Mouse (Mus musculus) megakaryocyte, embryonic 14.5 days (primary cell): ENCODE data around the gene Chka. TPM values are rescaled to one million over a fixed set of nuclear protein-coding genes. Genes with fewer than 3 reads are reported as not detected.
A peak's percentile ranks its signal among the peaks of the same experiment; 100 is the strongest.

Experiments used
- H3K27me3 ChIP-seq: replicated peaks from 2 replicates; pipeline ENCODE3; 2012; ENCODE audit warnings: inconsistent platforms
- H3K36me3 ChIP-seq: replicated peaks from 2 replicates; pipeline ENCODE3; 2012; ENCODE audit warnings: low read length, inconsistent platforms, mixed read lengths
- H3K4me1 ChIP-seq: 2 replicates; pipeline ENCODE4 v1.6.1; 2012; ENCODE audit warnings: inconsistent platforms
- H3K4me3 ChIP-seq: replicated peaks from 2 replicates; pipeline ENCODE3; 2012; ENCODE audit warnings: moderate library complexity, mild to moderate bottlenecking, inconsistent platforms
- H3K9me3 ChIP-seq: 2 replicates; pipeline ENCODE4 v1.6.1; 2012; ENCODE audit warnings: inconsistent platforms
- FLI1 ChIP-seq: IDR thresholded peaks from 2 replicates; pipeline ENCODE4 v1.6.1; 2012; ENCODE audit warnings: low read length, inconsistent platforms, mixed read lengths
- GATA1 ChIP-seq: IDR thresholded peaks from 3 replicates; pipeline ENCODE4 v1.6.1; 2012; ENCODE audit warnings: mixed read lengths, low read length, inconsistent platforms, borderline replicate concordance
- polyA plus RNA-seq: library from polyadenylated mRNA; stranded (reverse); fragments of >175 nt; gene quantifications from 2 replicates; pipeline ENCODE4 v1.2.3, GENCODE M21; 2012; ENCODE audit warnings: low replicate concordance; ENCODE audit not compliant: insufficient read depth

Chka gene
- polyA plus RNA-seq, 1 experiment, result 6.8 TPM

DNA sequence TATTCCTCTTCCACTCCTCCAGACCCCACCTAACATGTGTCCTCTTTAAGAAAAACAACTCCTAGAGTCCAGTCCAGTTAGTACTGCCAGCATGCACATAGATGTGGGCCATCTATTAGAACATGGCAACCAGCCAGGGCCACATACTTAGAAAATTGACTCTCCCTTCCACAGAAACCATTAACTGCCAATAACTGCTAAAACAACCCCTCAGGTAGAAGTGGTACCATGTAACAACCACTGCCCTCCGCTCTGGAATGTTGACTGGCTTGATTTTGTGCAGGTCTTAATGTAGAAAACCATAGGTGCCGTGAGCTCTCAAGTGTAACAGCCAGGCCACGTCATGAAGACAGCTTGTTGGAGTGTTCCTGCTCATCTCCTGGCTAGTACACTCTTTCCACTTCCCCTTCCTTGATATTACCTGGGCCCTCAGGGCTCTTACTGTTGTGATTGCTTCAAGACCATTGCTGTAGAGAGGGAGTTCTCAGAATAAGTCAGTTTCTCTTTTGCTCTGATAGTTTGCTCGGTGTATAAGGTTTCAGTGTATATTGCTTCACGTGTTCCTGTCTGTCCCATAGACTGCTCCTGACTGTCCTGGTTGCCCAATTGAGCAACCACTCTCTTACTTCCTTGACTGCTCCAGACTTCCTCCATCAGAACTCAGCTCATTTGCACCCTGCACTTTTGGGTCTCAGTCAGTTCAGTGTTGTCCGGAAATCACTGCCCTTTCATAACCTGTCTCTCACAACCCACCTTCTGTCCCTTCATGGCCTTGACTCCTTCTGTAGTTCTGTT lies 28.7 kb downstream of the Chka start:
- Histone ChIP-seq H3K36me3 (peaks cover 43% of the 10 kb centered on the region), H3K4me3 (peak overlapping the region; percentile 23), H3K4me1 (peaks cover 7% of the 10 kb centered on the region), H3K27me3 (no peaks in the 10 kb centered on the region), H3K9me3 (no peaks in the 10 kb centered on the region)
- no peak for TF ChIP-seq GATA1
- no peak for TF ChIP-seq FLI1

GRCm38 (mm10) chr19:3882214-3882613 lies 30.6 kb downstream of the Chka start:
- Histone ChIP-seq H3K4me3 (no peak overlapping the region), H3K36me3 (peaks cover 43% of the 10 kb centered on the region), H3K9me3 (no peaks in the 10 kb centered on the region), H3K27me3 (no peaks in the 10 kb centered on the region), H3K4me1 (peaks cover 7% of the 10 kb centered on the region)
- TF ChIP-seq FLI1 (no peak), GATA1 (no peak)

DNA sequence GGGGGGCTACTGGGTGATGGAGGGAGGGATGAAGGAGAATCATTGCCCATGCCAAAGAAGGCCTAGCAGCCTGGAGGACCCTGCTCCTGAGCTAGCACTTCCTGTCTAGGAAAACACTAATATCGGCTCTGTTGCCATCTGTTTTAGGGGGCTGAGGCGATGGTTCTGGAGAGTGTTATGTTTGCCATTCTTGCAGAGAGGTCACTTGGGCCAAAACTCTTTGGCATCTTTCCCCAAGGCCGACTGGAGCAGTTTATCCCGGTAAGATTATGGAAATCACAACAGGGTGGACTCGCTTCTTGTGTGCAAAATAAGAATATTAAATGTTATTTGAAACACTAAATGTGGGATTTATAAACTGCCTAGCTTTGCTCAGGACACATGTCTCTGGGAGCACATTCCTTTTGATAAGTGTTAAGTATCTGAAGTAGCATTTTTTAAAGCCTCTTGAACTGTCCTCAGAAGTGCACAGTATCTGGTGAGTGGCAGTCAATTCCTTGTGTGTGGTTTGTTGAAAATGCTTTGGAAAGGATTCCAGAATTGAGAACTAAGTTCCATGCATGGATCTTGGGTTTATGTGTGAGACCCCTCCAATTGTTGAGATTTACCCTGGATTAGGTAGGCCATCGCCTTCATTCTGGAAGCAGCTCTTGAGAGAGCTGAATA lies 32.9 kb downstream of the Chka start:
- H3K27me3 ChIP-seq, result no peaks in the 10 kb centered on the region
- H3K4me1 ChIP-seq, result peaks cover 4% of the 10 kb centered on the region; the same call in 1 of the 2 replicates
- no peaks in the 10 kb centered on the region for H3K9me3 ChIP-seq
- H3K36me3 ChIP-seq, result peaks cover 57% of the 10 kb centered on the region
- no peak for TF ChIP-seq FLI1
- H3K4me3 ChIP-seq, result no peak overlapping the region

DNA sequence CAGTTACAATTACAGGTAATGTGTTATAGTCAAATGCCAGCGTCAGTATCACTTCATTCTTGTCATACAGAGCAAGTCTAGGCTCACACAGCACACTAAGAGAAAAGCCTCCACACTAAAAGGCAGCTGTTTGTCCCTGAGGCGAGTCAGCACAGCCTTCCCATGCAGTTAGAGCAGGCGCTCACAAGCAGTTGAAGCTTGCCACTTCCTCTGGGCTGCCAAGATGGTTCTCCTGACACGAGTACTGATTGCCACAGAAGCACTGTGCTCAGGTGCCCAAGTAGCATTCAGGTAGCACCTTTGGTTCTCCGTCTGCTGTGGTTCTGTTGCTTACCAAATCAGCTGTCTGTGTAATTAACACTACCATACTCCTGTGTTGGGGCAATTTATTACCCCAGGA lies 37.5 kb downstream of the Chka start:
- no peak for TF ChIP-seq GATA1
- TF ChIP-seq FLI1, result no peak

DNA sequence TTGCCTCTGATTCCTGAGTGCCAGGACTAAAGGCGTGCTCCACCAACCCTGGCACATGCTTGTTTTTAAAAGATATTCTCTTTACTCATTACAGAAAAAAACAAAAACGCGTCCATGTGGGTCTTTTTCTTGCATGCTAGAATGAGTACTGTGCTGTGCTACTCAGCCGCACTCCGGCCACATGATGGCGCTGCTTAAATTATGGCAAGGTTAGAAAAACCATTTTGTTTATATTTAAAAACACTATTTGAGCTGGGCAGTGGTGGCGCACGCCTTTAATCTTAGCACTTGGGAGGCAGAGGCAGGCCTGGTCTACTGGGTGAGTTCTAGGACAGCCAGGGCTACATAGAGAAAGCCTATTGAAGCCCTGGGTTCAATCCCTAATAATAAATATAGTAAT lies 38.6 kb downstream of the Chka start:
- TF ChIP-seq GATA1, result no peak
- no peak for TF ChIP-seq FLI1
- H3K4me1 ChIP-seq, result peaks cover 4% of the 10 kb centered on the region; the same call in 1 of the 2 replicates
- no peaks in the 10 kb centered on the region for H3K27me3 ChIP-seq
- H3K9me3 ChIP-seq, result no peaks in the 10 kb centered on the region
- no peak overlapping the region for H3K4me3 ChIP-seq
- H3K36me3 ChIP-seq, result peaks cover 95% of the 10 kb centered on the region

More for the DNA sequence above, 37.5 kb downstream of the Chka start:
- Histone ChIP-seq H3K4me3 (no peak overlapping the region), H3K9me3 (no peaks in the 10 kb centered on the region), H3K36me3 (peaks cover 94% of the 10 kb centered on the region), H3K27me3 (no peaks in the 10 kb centered on the region), H3K4me1 (peaks cover 4% of the 10 kb centered on the region; the same call in 1 of the 2 replicates)

GRCm38 (mm10) chr19:3893545-3894116 lies 42.1 kb downstream of the Chka start:
- no peak for TF ChIP-seq FLI1
- no peak for TF ChIP-seq GATA1
- Histone ChIP-seq H3K27me3 (no peaks in the 10 kb centered on the region), H3K4me3 (peak overlapping the region; percentile 4), H3K36me3 (peaks cover 99% of the 10 kb centered on the region), H3K4me1 (peaks cover 8% of the 10 kb centered on the region), H3K9me3 (no peaks in the 10 kb centered on the region)

GRCm38 (mm10) chr19:3894294-3894693 lies 42.7 kb downstream of the Chka start:
- no peak for TF ChIP-seq FLI1
- no peak for TF ChIP-seq GATA1
- Histone ChIP-seq H3K27me3 (no peaks in the 10 kb centered on the region), H3K4me1 (peaks cover 11% of the 10 kb centered on the region), H3K4me3 (no peak overlapping the region), H3K9me3 (no peaks in the 10 kb centered on the region), H3K36me3 (peaks cover 99% of the 10 kb centered on the region)

DNA sequence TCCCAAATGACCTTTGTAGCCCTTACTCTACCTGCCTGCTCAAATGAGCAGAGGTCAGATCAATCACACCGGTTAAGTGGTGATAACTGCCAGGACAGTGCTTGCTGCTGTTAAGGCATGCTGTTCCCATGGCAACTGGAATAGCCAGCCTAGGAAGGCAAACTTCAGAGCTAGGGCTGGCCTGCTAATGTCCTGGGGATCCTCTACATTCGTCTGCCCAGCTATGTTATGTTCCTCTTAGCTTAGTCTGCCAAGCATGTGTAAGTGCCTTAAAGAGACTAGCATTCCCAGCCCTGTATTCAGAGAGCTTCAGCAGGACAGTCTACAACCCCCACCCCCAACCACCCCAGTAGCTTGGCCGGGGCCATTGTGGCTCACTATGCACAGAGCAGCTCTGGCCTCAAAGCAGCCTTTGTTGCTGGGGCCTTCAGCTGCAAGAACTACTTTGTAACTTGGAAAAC lies 43.6 kb downstream of the Chka start:
- no peak for TF ChIP-seq GATA1
- no peak for TF ChIP-seq FLI1
- no peaks in the 10 kb centered on the region for H3K27me3 ChIP-seq
- H3K4me3 ChIP-seq, result no peak overlapping the region
- H3K4me1 ChIP-seq, result peaks cover 11% of the 10 kb centered on the region
- H3K36me3 ChIP-seq, result peaks cover 99% of the 10 kb centered on the region
- no peaks in the 10 kb centered on the region for H3K9me3 ChIP-seq

GRCm38 (mm10) chr19:3896208-3896607 lies 44.6 kb downstream of the Chka start:
- Histone ChIP-seq H3K27me3 (no peaks in the 10 kb centered on the region), H3K4me1 (peaks cover 11% of the 10 kb centered on the region), H3K36me3 (peaks cover 93% of the 10 kb centered on the region), H3K4me3 (no peak overlapping the region), H3K9me3 (no peaks in the 10 kb centered on the region)
- TF ChIP-seq FLI1 (no peak), GATA1 (no peak)

GRCm38 (mm10) chr19:3897557-3897956 lies 46.0 kb downstream of the Chka start:
- Histone ChIP-seq H3K4me3 (no peak overlapping the region), H3K27me3 (no peaks in the 10 kb centered on the region), H3K9me3 (no peaks in the 10 kb centered on the region), H3K36me3 (peaks cover 93% of the 10 kb centered on the region), H3K4me1 (peaks cover 16% of the 10 kb centered on the region)
- TF ChIP-seq FLI1 (no peak), GATA1 (no peak)
